Mouse (Mus musculus) kidney, adult 8-10 months (tissue): ENCODE results near the gene Myh14.

Experiments used
- DNase-seq, 2 experiments: peaks; one replicate each; pipeline ENCODE4 v3.0.0; 2022

The Myh14 gene

GRCm38 (mm10) chr7:44571811-44572210 is 98.8 kb downstream of the Myh14 start:
- DNase-seq: peak; percentile 52 to 72

GRCm38 (mm10) chr7:44570989-44571388 is 99.7 kb downstream of the Myh14 start:
- no peak for DNase-seq

GRCm38 (mm10) chr7:44568803-44569202 is 101.8 kb downstream of the Myh14 start:
- DNase-seq: no peak

GRCm38 (mm10) chr7:44565414-44565813 is 105.2 kb downstream of the Myh14 start:
- no peak for DNase-seq

GRCm38 (mm10) chr7:44564486-44564885 is 106.2 kb downstream of the Myh14 start:
- peak; percentile 59 to 71 for DNase-seq

GRCm38 (mm10) chr7:44563284-44563683 is 107.4 kb downstream of the Myh14 start:
- no peak for DNase-seq

- DNase-seq: peak; percentile 70 to 88
These were observed 109.9 kb downstream of the Myh14 start for GRCm38 (mm10) chr7:44560435-44561400.

GRCm38 (mm10) chr7:44557629-44558028 is 113.0 kb downstream of the Myh14 start:
- no peak for DNase-seq
